Mouse (Mus musculus) bone marrow, adult 2 months (tissue): ENCODE measurements at regions not wholly inside any gene's neighbourhood (a gene's known extent, or its start where the extent isn't known, plus 50 kb on each side); places are given as distances from the start of the nearest gene placed in this dataset.

Source experiments
- CTCF ChIP-seq: fragments of 200-500 bp; IDR thresholded peaks from 2 replicates; pipeline ENCODE4 v1.5.1; 2011; ENCODE audit warnings: low read length, control low read depth; ENCODE audit not compliant: control insufficient read depth, insufficient read depth
- POLR2A ChIP-seq: fragments of 200-500 bp; IDR thresholded peaks from 2 replicates; pipeline ENCODE4 v1.6.1; 2011; ENCODE audit warnings: low read depth, mild to moderate bottlenecking, control low read depth, low read length, borderline replicate concordance; ENCODE audit not compliant: control insufficient read depth

GRCm38 (mm10) chr12:77527499-77527898 is 289.6 kb downstream of the Fut8 start:
- TF ChIP-seq CTCF (no peak), POLR2A (no peak)
